Mouse (Mus musculus): Measurements from ENCODE around the gene Gnb1.

Gnb1 gene

DNA sequence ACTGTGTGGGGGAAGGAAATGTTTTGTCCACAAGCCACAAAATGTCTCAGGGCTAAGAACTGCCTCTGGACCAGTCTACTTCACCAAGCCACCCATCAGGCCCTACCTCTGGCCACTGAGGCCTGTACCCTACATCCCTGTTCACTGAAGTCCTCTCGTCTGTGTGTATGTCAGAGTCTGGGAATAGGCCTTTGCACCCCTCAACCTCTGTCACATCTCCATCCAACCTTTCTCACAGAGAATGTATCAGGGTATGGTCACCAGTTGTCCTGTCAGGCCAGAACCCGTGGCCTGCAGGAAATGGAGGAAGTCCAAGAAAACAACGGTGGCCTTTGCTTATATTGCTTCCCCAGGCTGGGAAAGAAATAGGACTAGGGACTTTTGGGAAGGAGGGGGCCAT, 5.6 kb upstream of the Gnb1 start:
- DNase-seq (ENCODE audit: low spot score) = no peak

- DNase-seq (ENCODE audit: low spot score) = no peak
Observed at GRCm38 (mm10) chr4:155487746-155488145, 3.4 kb upstream of the Gnb1 start.

DNA sequence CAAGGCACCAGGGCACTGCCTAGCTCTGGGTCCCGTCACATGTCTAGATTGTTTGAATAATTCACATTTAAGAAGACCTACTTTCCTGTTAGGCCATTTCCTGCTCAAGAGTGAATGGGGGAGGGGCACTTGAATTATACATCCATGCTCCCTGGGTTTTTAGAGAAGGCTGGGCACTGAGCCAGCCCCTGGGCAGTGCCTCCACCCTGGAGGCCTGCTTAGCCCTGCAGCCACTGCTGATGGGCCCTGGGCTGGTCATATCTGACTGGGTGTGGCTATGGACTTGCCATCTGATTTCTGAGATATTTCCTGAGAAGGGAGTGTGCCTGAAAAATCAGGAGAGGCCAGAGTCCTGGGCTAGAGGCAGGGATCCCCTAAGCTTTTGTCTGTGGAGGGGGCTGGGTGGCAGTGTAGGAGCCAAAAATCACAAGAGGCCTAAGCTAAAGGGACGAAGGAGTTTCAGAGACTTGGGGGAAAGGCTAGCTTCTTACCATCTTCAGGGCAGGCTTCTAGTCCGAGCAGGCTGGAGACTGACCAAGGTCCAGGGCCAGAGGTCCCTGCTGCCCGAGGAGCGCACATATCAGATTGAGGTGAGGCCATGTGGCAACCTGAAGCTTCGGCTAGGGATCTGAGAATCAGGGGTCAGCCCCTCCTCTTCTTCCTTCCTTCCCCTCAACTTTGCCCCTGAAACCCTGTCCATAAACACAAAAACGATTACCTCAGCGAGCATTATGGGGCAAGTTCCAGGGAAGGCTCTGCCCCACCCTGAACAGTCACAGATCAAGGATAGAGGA, 2.7 kb upstream of the Gnb1 start:
- peak; percentile 94 for DNase-seq (ENCODE audit: low spot score)

GRCm38 (mm10) chr4:155489101-155489970, 1.8 kb upstream of the Gnb1 start:
- no peak for DNase-seq (ENCODE audit: low spot score)

- DNase-seq (ENCODE audit: low spot score) = no peak
Observed at GRCm38 (mm10) chr4:155490456-155490855, 705 bp upstream of the Gnb1 start.

DNA sequence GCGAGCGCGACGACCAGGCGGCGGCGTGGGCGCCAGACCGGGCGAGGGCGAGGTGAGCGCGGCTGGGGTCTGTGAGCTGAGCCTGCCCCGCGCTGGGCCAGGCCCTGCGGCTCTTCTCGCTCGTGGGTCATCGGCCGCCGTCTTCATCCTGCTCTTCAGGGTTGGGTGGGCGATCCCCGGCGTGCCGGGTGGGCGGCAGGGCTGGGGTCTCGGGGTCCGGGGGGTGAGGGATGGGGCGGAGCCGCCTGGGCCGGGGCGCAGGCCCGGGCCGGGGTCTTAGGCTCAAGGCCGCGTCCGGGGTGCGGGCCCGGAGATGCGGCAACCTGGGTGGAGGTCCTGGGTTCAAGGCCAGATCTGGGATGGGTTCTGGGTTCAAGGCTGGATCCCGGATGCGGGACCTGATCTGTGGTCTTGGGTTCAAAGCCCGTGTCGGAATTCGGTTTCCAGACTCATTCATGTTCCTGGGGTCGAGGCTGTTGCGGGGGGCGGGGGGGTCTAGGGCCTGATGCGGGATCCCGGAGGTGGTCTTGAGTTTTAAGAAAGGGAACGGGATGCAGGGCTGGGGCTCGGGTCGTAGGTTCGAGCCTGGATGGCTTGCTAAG, 469 bp downstream of the Gnb1 start:
- DNase-seq (ENCODE audit: low spot score) = no peak

GRCm38 (mm10) chr4:155492131-155492633, 1.0 kb downstream of the Gnb1 start:
- DNase-seq (ENCODE audit: low spot score) = peak; percentile 53

- DNase-seq (ENCODE audit: low spot score) = no peak
Observed at GRCm38 (mm10) chr4:155494891-155495290, 3.7 kb downstream of the Gnb1 start.

DNA sequence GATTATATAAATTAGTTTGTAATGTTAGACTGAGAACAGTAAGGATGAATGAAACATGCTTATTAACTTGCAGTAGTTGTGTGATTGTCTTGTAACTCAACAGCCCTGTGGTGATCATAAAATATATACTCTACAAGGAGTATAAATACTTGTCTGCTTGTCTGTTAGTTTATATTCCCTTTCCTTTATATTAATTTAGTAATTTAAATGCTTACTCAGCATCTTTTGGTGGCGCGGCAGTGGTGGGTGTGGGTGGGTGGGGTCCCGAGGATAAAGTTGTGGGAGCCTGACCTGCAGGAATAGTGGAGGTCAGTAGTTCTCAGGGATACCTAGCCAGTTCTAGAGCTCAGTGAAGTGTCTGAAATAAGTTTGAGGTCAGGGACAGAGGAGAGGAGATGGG, 6.8 kb downstream of the Gnb1 start:
- no peak for DNase-seq (ENCODE audit: low spot score)

DNA sequence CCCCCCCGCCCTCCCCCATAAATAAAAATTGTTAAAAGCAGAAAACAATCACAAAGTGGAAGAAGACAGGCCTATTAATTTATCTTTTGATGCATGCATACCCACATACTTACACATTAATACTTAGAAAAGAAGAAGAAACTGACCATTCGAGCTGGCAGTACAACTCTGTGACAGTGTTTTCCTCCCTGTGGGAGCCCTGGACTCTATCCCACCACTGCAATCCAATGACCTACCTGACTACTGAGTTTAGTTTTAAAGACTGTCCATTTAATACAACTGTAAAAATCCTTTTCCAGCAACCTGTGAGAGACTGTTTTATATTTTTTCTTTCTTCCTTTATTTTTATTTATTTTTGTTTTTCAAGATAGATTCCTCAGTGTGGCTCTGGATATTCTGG, 10.0 kb downstream of the Gnb1 start:
- DNase-seq (ENCODE audit: low spot score) = no peak

GRCm38 (mm10) chr4:155505067-155505466, 13.9 kb downstream of the Gnb1 start:
- DNase-seq (ENCODE audit: low spot score) = no peak

DNA sequence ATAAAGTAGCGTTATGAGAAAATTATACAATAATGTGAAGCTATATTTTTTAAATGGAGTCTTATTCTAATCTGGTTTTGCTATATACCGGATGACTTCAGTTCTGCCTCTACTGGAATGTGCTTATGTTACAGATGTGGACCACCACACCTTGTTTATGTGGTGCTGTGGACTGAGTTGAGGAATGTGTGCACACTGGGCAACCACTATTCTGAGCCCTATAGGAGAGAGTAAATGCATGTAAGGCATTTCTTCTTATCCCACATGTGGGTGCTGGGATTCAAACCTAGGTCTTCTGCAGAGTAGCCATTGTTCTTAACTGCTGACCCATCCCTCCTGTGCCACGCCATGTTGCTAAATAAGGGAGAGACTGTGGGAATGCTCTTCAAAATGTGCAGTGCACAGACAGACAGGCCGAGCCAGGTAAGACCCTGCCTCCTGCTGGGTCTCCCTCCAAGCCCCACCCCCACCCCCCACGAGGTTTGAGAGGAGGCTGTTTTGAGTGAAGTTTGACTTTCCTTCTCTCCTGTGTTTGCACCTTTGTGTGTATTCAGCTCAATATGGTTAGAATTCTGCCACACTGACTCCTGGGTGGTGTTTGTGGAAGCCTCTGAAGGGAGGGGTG, 14.6 kb downstream of the Gnb1 start:
- DNase-seq (ENCODE audit: low spot score) = no peak

GRCm38 (mm10) chr4:155508614-155509013, 17.5 kb downstream of the Gnb1 start:
- DNase-seq (ENCODE audit: low spot score) = no peak

- no peak for DNase-seq (ENCODE audit: low spot score)
Observed at GRCm38 (mm10) chr4:155510981-155511380, 19.8 kb downstream of the Gnb1 start.

DNA sequence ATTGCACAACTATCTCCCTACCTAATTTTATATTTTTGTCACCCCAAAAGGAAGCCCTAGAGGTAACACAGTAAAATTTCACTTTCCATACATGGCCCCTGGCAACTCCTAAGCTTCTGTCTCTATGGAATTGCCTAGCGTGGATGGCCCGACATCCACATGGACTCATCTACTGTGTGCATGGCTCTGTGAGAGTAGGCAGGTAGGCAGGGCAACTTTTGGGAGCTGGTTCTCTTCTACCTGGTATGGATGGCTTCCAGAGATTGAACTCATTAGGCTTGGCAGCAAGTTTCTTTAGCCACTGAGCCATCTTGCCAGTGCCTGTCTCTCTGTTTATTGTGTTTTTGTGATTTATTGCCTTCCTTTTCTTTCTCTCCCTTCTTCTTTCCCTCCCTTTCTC, 23.6 kb downstream of the Gnb1 start:
- DNase-seq (ENCODE audit: low spot score) = no peak

DNA sequence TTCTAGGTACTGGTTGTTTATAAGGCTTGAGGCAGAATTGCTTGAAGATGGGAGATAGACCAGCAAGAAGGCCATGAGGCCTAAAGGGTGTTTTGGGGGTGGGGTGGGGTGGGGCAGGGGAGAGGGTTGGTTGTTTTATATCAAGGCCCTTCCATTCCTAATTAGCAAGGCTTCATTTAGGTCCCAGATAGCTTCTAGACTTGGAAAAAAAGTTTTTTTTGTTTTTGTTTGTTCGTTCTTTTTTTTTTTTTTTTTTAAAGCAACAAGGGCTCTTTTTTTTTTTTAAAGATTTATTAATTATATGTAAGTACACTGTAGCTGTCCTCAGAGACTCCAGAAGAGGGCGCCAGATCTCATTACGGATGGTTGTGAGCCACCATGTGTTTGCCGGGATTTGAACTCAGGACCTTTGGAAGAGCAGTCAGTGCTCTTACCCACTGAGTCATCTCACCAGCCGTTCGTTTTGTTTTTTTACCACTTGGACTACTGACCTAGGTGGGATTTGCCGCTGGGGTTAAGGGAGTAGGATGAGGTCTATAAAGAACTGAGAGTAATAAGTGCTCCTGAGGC, 26.9 kb downstream of the Gnb1 start:
- DNase-seq (ENCODE audit: low spot score) = no peak

DNA sequence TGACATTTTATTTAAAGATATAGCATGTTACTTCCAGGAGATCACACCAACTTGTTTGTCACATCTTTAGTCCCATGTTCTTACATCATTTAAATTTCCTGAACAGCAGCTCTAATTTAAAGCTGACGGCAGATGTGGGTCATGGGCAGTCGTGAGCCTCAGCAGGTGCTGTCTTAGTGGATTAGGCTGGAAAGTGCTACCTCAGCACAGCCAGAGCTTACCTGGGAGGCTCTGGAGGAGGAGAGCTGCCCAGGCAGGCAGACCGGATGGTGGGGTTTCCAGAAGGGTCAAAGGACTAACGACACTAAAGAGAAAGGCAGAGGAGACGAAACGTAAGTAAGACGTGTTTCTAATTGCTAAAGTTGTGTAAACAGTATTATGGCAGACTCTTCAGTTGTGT, 31.2 kb downstream of the Gnb1 start:
- no peak for DNase-seq (ENCODE audit: low spot score)

DNA sequence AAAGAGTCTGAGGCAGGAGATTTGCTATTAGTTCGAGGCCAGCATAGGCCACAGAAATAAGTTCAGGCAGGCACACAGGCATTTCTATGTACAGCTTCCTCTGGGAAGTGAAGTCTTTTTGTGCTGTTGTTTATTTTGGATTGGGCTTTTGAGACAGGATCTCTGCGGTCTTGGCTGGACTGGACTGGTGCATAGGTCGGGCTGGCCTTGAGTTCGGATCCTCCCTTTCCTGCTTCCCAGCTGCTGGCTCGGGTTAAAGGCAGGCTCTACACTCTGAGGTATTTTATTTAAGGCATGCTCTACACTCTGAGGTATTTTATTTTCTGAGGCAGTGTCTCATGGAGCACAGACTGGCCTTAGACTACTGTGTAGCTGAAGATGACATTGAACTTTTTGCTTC, 34.6 kb downstream of the Gnb1 start:
- peak; percentile 71 for DNase-seq (ENCODE audit: low spot score)

- no peak for DNase-seq (ENCODE audit: low spot score)
Observed at GRCm38 (mm10) chr4:155529294-155529693, 38.1 kb downstream of the Gnb1 start.

GRCm38 (mm10) chr4:155549993-155550392, 58.8 kb downstream of the Gnb1 start:
- DNase-seq (ENCODE audit: low spot score) = peak; percentile 79

GRCm38 (mm10) chr4:155550446-155550845, 59.3 kb downstream of the Gnb1 start:
- no peak for DNase-seq (ENCODE audit: low spot score)

GRCm38 (mm10) chr4:155551073-155551472, 59.9 kb downstream of the Gnb1 start:
- DNase-seq (ENCODE audit: low spot score) = peak; percentile 54
